Mouse (Mus musculus) stomach, postnatal 0 days (tissue): Measurements from ENCODE around the gene Mtus2.

Experiments used
- CTCF ChIP-seq: IDR thresholded peaks from 2 replicates; pipeline ENCODE4 v1.5.1; 2016; ENCODE audit warnings: antibody characterized with exemption, low read depth, mild to moderate bottlenecking, moderate library complexity
- EP300 ChIP-seq: optimal IDR thresholded peaks from 2 replicates; pipeline ENCODE3; 2016; ENCODE audit warnings: antibody characterized with exemption

- TF ChIP-seq CTCF = no peak
- TF ChIP-seq EP300 = no peak
Measured at GRCm38 (mm10) chr5:148133448-148134060, 176.4 kb downstream of the Mtus2 start.
